Mouse (Mus musculus) intestine, embryonic 14.5 days (tissue): ENCODE results near the gene Pex11a. TPM values are rescaled to one million over a fixed set of nuclear protein-coding genes. Genes with fewer than 3 reads are reported as not detected.
A peak's percentile ranks its signal among the peaks of the same experiment; 100 is the strongest.

Experiments
- ATAC-seq: fragments of 200-750 bp; cut with Nextera tagmentation; replicated peaks from 2 replicates; pipeline ENCODE4 v1.8.0; 2017; ENCODE audit warnings: low read depth, moderate number of reproducible peaks, moderate TSS enrichment, moderate library complexity; ENCODE audit not compliant: low FRiP score, low TSS enrichment
- DNase-seq: peaks from one replicate; pipeline ENCODE4 v3.0.0-alpha.2; 2018; ENCODE audit warnings: low spot score
- H3K27ac ChIP-seq: fragments of 300-500 bp; sonication (generic); 2 replicates; pipeline ENCODE4 v1.5.1; 2014; ENCODE audit warnings: low read depth, mild to moderate bottlenecking, control low read depth
- H3K27me3 ChIP-seq: fragments of 300-500 bp; sonication (generic); replicated peaks from 2 replicates; pipeline ENCODE4 v1.6.1; 2014; ENCODE audit warnings: low read length, control low read depth; ENCODE audit not compliant: control insufficient read depth, insufficient read depth
- H3K36me3 ChIP-seq: fragments of 300-500 bp; sonication (generic); 2 replicates; pipeline ENCODE4 v1.6.1; 2014; ENCODE audit warnings: low read length, control low read depth; ENCODE audit not compliant: control insufficient read depth, insufficient read depth
- H3K4me1 ChIP-seq: fragments of 300-500 bp; sonication (generic); replicated peaks from 2 replicates; pipeline ENCODE4 v1.6.1; 2014; ENCODE audit warnings: low read length, control low read depth, mixed read lengths; ENCODE audit not compliant: control insufficient read depth, insufficient read depth
- H3K4me2 ChIP-seq: fragments of 300-500 bp; sonication (generic); 2 replicates; pipeline ENCODE4 v1.6.1; 2014; ENCODE audit warnings: low read length
- H3K4me3 ChIP-seq: fragments of 300-500 bp; sonication (generic); 2 replicates; pipeline ENCODE4 v1.5.1; 2014; ENCODE audit warnings: low read depth, low read length, control low read depth, mixed read lengths
- H3K9ac ChIP-seq: fragments of 300-500 bp; sonication (generic); 2 replicates; pipeline ENCODE4 v1.6.1; 2014; ENCODE audit warnings: mild to moderate bottlenecking, low read length
- H3K9me3 ChIP-seq: fragments of 300-500 bp; sonication (generic); 2 replicates; pipeline ENCODE4 v1.6.1; 2016; ENCODE audit warnings: low read length, control low read depth; ENCODE audit not compliant: control insufficient read depth
- WGBS: fragments of 180-500 bp; shearing (Covaris S2); extraction: QIAGEN DNeasy Blood & Tissue Kit; methylation state at CpG from one replicate; pipeline ENCODE4 v1.1.7; 2014; 5-methylcytosine and 5-hydroxymethylcytosine counted together
- polyA plus RNA-seq: library from polyadenylated mRNA; unstranded; fragments of >200 nt; fragmentation: Nextera tagmentation; extraction: Ambion mirVana; gene quantifications from 2 replicates; pipeline ENCODE4 v1.2.1, GENCODE M21; 2014

The Pex11a gene
- polyA plus RNA-seq, 1 experiment from 2014 or later = 9.3 TPM

- no peak overlapping the region for H3K9ac ChIP-seq
- H3K36me3 ChIP-seq = no peaks in the 10 kb centered on the region
- H3K27ac ChIP-seq = no peak overlapping the region
- 75% methylated on average over 5 of the region's 5 CpGs for WGBS
- peaks cover 6% of the 10 kb centered on the region for H3K4me1 ChIP-seq
- no peak for ATAC-seq
- H3K4me3 ChIP-seq = no peak overlapping the region
- no peak for DNase-seq
- no peak overlapping the region for H3K4me2 ChIP-seq
- H3K27me3 ChIP-seq = no peaks in the 10 kb centered on the region
- H3K9me3 ChIP-seq = no peaks in the 10 kb centered on the region
Observed at GRCm38 (mm10) chr7:79744585-79744984, 1.7 kb upstream of the Pex11a start.

GRCm38 (mm10) chr7:79744051-79744450 is 1.1 kb upstream of the Pex11a start:
- Histone ChIP-seq H3K27me3 (no peaks in the 10 kb centered on the region), H3K9ac (no peak overlapping the region), H3K27ac (no peak overlapping the region), H3K4me1 (peaks cover 6% of the 10 kb centered on the region), H3K4me2 (no peak overlapping the region), H3K36me3 (no peaks in the 10 kb centered on the region), H3K4me3 (no peak overlapping the region), H3K9me3 (no peaks in the 10 kb centered on the region)
- no peak for DNase-seq
- 83% methylated on average over 9 of the region's 9 CpGs for WGBS
- ATAC-seq = no peak

- Histone ChIP-seq H3K9ac (peak overlapping the region; percentile 55), H3K27me3 (no peaks in the 10 kb centered on the region), H3K27ac (no peak overlapping the region), H3K4me2 (peak overlapping the region; percentile 98), H3K4me3 (peak overlapping the region; percentile 52), H3K9me3 (no peaks in the 10 kb centered on the region), H3K36me3 (peaks cover 4% of the 10 kb centered on the region; the same call in 1 of the 2 replicates), H3K4me1 (peaks cover 6% of the 10 kb centered on the region)
- DNase-seq (no peak), ATAC-seq (no peak)
- 17% methylated on average over 11 of the region's 11 CpGs for WGBS
Observed at GRCm38 (mm10) chr7:79742277-79742658, 663 bp downstream of the Pex11a start.

GRCm38 (mm10) chr7:79740279-79740678 is 2.7 kb downstream of the Pex11a start:
- H3K9me3 ChIP-seq = no peaks in the 10 kb centered on the region
- H3K27me3 ChIP-seq = no peaks in the 10 kb centered on the region
- peaks cover 14% of the 10 kb centered on the region; the same call in 1 of the 2 replicates for H3K36me3 ChIP-seq
- H3K4me1 ChIP-seq = peaks cover 6% of the 10 kb centered on the region
- H3K27ac ChIP-seq = no peak overlapping the region
- no peak for ATAC-seq
- H3K4me2 ChIP-seq = no peak overlapping the region
- no peak for DNase-seq
- 81% methylated on average over 4 of the region's 4 CpGs for WGBS
- H3K4me3 ChIP-seq = no peak overlapping the region
- no peak overlapping the region for H3K9ac ChIP-seq

- peaks cover 14% of the 10 kb centered on the region; the same call in 1 of the 2 replicates for H3K36me3 ChIP-seq
- no peak overlapping the region for H3K4me3 ChIP-seq
- no peak overlapping the region for H3K4me2 ChIP-seq
- ATAC-seq = no peak
- H3K9me3 ChIP-seq = no peaks in the 10 kb centered on the region
- H3K27me3 ChIP-seq = no peaks in the 10 kb centered on the region
- no peak overlapping the region for H3K9ac ChIP-seq
- WGBS = 97% methylated on average over 2 of the region's 2 CpGs
- H3K27ac ChIP-seq = no peak overlapping the region
- H3K4me1 ChIP-seq = peaks cover 6% of the 10 kb centered on the region
- DNase-seq = no peak
Observed at GRCm38 (mm10) chr7:79738913-79739312, 4.0 kb downstream of the Pex11a start.

GRCm38 (mm10) chr7:79736511-79736910 is 6.4 kb downstream of the Pex11a start:
- peaks cover 14% of the 10 kb centered on the region; the same call in 1 of the 2 replicates for H3K36me3 ChIP-seq
- no peaks in the 10 kb centered on the region for H3K4me1 ChIP-seq
- no peak overlapping the region for H3K4me3 ChIP-seq
- WGBS = 91% methylated on average over 14 of the region's 14 CpGs
- H3K9ac ChIP-seq = no peak overlapping the region
- H3K27ac ChIP-seq = no peak overlapping the region
- no peaks in the 10 kb centered on the region for H3K9me3 ChIP-seq
- DNase-seq (no peak), ATAC-seq (no peak)
- H3K4me2 ChIP-seq = no peak overlapping the region
- no peaks in the 10 kb centered on the region for H3K27me3 ChIP-seq

GRCm38 (mm10) chr7:79734563-79734962 is 8.4 kb downstream of the Pex11a start:
- WGBS = 72% methylated on average over 8 of the region's 8 CpGs
- H3K4me2 ChIP-seq = no peak overlapping the region
- DNase-seq = no peak

GRCm38 (mm10) chr7:79732622-79733021 is 10.3 kb downstream of the Pex11a start, which contains the start of gene Plin1:
TSS of gene Plin1 (minus strand) at chr7:79732903.
- Histone ChIP-seq H3K27me3 (no peaks in the 10 kb centered on the region), H3K9me3 (no peaks in the 10 kb centered on the region), H3K27ac (no peak within 1 kb of the TSS), H3K4me2 (no peak within 1 kb of the TSS), H3K9ac (no peak within 1 kb of the TSS), H3K4me1 (no peaks in the 10 kb centered on the region), H3K4me3 (no peak within 1 kb of the TSS), H3K36me3 (peaks cover 13% of the 10 kb centered on the region; the same call in 1 of the 2 replicates)
- DNase-seq = no peak
- no peak for ATAC-seq
- WGBS = 61% methylated on average over 4 of the region's 4 CpGs

More at GRCm38 (mm10) chr7:79734563-79734962, 8.4 kb downstream of the Pex11a start:
- Histone ChIP-seq H3K27me3 (no peaks in the 10 kb centered on the region), H3K4me1 (no peaks in the 10 kb centered on the region), H3K36me3 (peaks cover 14% of the 10 kb centered on the region; the same call in 1 of the 2 replicates), H3K27ac (no peak overlapping the region), H3K4me3 (no peak overlapping the region), H3K9me3 (no peaks in the 10 kb centered on the region), H3K9ac (no peak overlapping the region)
- peak; percentile 57; the same call in 1 of the 2 replicates for ATAC-seq

- 80% methylated on average over 13 of the region's 13 CpGs for WGBS
- H3K9me3 ChIP-seq = no peaks in the 10 kb centered on the region
Observed at GRCm38 (mm10) chr7:79731438-79731837, 11.5 kb downstream of the Pex11a start.

More at GRCm38 (mm10) chr7:79731438-79731837, 11.5 kb downstream of the Pex11a start:
- H3K36me3 ChIP-seq = peaks cover 3% of the 10 kb centered on the region; the same call in 1 of the 2 replicates
- ATAC-seq = no peak
- DNase-seq = no peak
- no peak overlapping the region for H3K4me3 ChIP-seq
- no peak overlapping the region for H3K4me2 ChIP-seq
- H3K9ac ChIP-seq = no peak overlapping the region
- H3K27ac ChIP-seq = no peak overlapping the region
- H3K4me1 ChIP-seq = no peaks in the 10 kb centered on the region
- no peaks in the 10 kb centered on the region for H3K27me3 ChIP-seq
